Mouse (Mus musculus) megakaryocyte, embryonic 14.5 days (primary cell): ENCODE measurements around the gene Isy1.

ENCODE experiments used
- FLI1 ChIP-seq: IDR thresholded peaks from 2 replicates; pipeline ENCODE4 v1.6.1; 2012; ENCODE audit warnings: low read length, inconsistent platforms, mixed read lengths
- GATA1 ChIP-seq: IDR thresholded peaks from 3 replicates; pipeline ENCODE4 v1.6.1; 2012; ENCODE audit warnings: mixed read lengths, low read length, inconsistent platforms, borderline replicate concordance

DNA sequence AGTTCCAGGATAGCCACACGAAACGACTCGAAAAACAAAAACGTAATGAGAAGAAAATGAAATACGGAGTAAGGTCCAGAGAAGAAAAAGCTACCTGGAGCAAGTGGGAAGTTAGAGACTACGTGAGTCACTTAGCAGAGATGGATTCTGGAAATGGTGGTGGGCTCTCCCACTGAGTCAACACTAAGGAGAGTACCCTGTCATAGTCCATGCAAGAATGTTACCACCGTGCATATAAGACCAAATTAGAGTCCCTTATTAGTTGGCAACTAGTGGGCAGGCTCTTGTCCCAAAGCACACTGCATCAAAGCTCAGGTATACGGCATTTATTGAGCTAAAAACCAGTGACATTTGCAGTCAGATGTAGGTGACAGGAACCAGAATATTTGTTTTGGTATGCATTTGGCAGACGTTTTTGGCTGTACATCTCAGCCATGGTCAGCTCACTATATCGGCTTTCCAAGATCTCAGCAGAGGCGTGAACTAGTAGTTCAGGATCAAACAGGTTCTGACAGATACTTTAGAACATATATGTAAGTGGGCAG lies 1.3 kb upstream of the Isy1 start:
- TF ChIP-seq FLI1, result no peak
- no peak for TF ChIP-seq GATA1
